Mouse (Mus musculus): ENCODE measurements at regions not wholly inside any gene's neighbourhood (a gene's known extent, or its start where the extent isn't known, plus 50 kb on each side); places are given as distances from the start of the nearest gene placed in this dataset.
A peak's percentile ranks its signal among the peaks of the same experiment; 100 is the strongest.

DNA sequence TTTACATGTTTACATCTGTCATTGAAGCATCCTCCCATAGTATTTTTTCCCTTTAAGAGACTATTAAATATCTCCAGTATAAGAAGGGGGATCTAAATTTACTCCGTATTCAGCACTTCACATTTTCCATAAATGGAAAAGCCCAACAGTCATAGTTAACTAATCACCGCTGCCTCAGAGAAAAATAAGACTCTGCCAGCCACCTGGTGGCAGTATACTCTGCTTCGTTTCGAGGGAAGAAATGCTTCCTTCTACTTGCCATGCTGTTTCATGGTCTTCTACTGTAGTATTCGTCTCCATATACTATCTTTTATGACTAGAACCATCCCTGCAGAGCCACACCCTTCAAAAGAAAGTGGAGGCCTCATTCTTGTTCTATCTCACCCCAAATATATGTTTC, 52.0 kb upstream of the Tro start:
- DNase-seq (ENCODE audit: low spot score), result peak; percentile 3

Data from heart, adult 8-10 months (tissue).